In the genomic region with DNA sequence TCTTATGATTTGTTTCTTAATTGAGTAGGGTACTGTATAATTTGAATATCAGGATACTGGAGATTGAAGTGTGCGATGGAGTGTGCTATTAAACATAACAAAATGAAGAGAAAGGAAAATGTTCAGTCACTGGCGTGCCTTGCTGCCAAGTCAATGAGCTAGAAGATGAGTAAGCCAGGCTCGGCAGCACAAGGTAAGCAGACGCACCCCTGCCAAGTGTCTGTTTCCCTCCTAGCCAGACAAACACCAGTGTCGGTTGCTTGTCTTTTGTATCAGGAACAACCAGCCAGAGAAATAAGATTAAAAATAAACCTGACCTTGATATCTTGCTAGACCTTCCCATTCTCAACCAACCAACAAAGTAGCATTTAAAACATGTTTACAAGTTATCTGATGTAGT, we compare ENCODE assay signal across 10 mouse cellular contexts. TPM values are rescaled to one million over a fixed set of nuclear protein-coding genes. Genes with fewer than 3 reads are reported as not detected.
DNase-seq lines count a peak whose midpoint lies in the region; ATAC-seq and TF ChIP-seq lines count a peak whose summit lies in the region.
"Had no signal": no experiment of that assay in that cellular context is flagged by ENCODE, and none has a peak within 500 bp of the region (broad histone marks: within the 10 kb centered on the region; RNA-seq: fewer than 3 reads in every experiment).

No protein-coding gene starts in this region.

- POLR2A ChIA-PET in Patski (lab: Charles Lee) = interaction anchor here (1.9 kb wide), 1 partner anchor 17 kb away, joined by 4 read pairs; no protein-coding TSS in a partner anchor

- peak; percentile 59 to 77 for DNase-seq in adrenal gland, adult (ENCODE audit: inconsistent age in 2 of 2, low spot score in 1 of 2)
- DNase-seq in adrenal gland, postnatal 4 days (ENCODE audit: low spot score in 2 of 2) = no peak
- DNase-seq in heart, adult 9 months (ENCODE audit: low spot score in 2 of 2) = peak; percentile 57 to 58
- no peak for DNase-seq in heart, postnatal 25 days (ENCODE audit: low spot score)
- no peak for DNase-seq in Patski (ENCODE audit: low read depth, low spot score)
- DNase-seq in cerebellum, adult 9-10 months = peak; percentile 82
- no peak for DNase-seq in thymus, postnatal 10 days (ENCODE audit: low spot score in 2 of 2)
- no peak for DNase-seq in testis, postnatal 10 days (ENCODE audit: low spot score)
- DNase-seq: lung, postnatal 10 days had no signal

- CTCF ChIA-PET in Patski (lab: Charles Lee) = interaction anchor here (1.1 to 2.7 kb wide), 3 partner anchors 10 to 24 kb away, joined by 3 to 7 read pairs (median 4); no protein-coding TSS in a partner anchor

- ATAC-seq in Patski = peak; percentile 62
- ATAC-seq: intestine, embryonic 16.5 days had no signal

- H3K27me3 ChIP-seq in Patski = no peaks in the 10 kb centered on the region

- in situ Hi-C loops in Patski (cut with MboI; ENCODE audit: low pct_unique_long_range_greater_than_20kb) = no loop called here

- intact Hi-C loops in heart, postnatal 25 days (cut with DNase I) = loop anchor here (2.0 kb wide), 1 partner anchor 16 kb away; no protein-coding TSS in a partner anchor

- TF ChIP-seq CTCF in Patski (IDR thresholded peaks at IDR 0.05) = no peak

RNA-seq across cellular contexts. Expression of gene Ablim1, which starts 18.2 kb away (rescaled TPM):
- total RNA-seq in adrenal gland, postnatal 4 days (2021) = 10 to 100 TPM; 50.9 to 59.8 TPM
- 100 to 1,000 TPM; 417 to 451 TPM for total RNA-seq in heart, postnatal 25 days (2021)
- 105 TPM for polyA plus RNA-seq in Patski (2021)

Comparison
In these comparisons a context has a peak if more than half of its experiments do, and no peak if none do; other contexts are left out.
1. DNase-seq: peak in adrenal gland, adult (2 of 2), heart, adult 9 months (2 of 2) and cerebellum, adult 9-10 months (single experiment); none in adrenal gland, postnatal 4 days (0 of 2), heart, postnatal 25 days (single experiment), Patski (single experiment), thymus, postnatal 10 days (0 of 2) and testis, postnatal 10 days (single experiment).
2. RNA of gene Ablim1, which starts 18.2 kb away (total RNA-seq): 417 to 451 TPM in heart, postnatal 25 days; 50.9 to 59.8 TPM in adrenal gland, postnatal 4 days; every median in the first group is over 4 times any median in the second.